Mouse (Mus musculus): Measurements from ENCODE around the gene Ccdc102a.

The Ccdc102a gene

DNA sequence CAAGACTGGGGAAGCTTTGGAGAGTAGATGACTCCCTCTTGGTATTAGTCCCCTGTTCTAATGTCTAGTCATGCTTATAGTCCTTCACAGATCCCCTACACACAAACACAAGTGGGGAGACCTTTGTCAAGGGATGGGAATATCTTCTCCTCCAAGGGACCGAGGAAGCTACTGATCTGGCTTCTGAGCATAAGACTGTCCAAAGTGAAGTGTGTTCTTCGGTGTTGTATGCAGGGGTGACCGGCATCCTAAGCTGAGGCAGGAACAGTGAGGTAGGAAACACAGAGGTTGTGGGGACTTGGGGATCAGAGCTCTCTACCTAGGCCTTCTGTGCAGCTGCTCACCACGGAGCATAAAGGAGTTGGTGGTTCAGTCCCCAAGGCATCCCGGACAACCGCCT lies 4.3 kb upstream of the Ccdc102a start:
- DNase-seq (ENCODE audit: low spot score in 2 of 2) = no peak

DNA sequence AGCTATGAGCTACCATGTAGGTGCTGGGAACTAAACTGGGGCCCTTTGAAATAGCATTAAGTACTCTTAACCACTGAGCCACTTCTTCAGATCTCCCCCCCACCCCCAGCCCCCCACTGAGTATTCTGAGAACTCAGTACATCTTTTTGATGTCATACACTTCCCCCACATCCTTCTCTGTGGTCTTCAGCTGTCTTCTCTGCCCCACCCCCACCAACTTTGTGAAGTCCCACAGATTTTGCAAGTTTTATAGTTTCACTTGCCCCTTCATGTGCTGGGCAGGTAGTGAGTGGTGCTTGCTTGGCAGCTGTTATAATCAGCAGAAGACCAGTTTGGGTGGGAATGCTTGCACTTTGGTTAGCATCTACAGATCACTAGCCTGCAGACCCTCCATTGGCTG lies 1.4 kb upstream of the Ccdc102a start:
- DNase-seq (ENCODE audit: low spot score in 2 of 2) = peak; percentile 38 to 47

- DNase-seq (ENCODE audit: low spot score in 2 of 2) = peak; percentile 86 to 88
Observed at GRCm38 (mm10) chr8:94917352-94917751, 546 bp downstream of the Ccdc102a start.

DNA sequence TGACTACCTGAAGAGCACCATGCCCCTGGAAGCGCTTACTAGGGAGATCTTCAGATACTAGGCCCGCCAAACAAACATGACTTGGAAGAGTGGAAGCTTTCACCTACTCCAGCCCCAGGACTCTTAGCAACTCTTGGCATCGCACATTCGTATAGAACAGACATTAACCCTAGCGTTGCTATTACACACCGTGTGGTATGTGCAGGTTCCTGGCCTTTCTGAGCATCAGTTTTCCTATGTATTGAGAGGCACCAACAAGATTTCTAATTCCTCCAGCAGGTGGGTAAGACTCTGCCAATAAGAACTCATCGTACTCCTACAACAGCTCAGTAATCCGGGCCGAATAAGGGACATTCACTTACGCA lies 956 bp downstream of the Ccdc102a start:
- DNase-seq (ENCODE audit: low spot score in 2 of 2) = no peak

DNA sequence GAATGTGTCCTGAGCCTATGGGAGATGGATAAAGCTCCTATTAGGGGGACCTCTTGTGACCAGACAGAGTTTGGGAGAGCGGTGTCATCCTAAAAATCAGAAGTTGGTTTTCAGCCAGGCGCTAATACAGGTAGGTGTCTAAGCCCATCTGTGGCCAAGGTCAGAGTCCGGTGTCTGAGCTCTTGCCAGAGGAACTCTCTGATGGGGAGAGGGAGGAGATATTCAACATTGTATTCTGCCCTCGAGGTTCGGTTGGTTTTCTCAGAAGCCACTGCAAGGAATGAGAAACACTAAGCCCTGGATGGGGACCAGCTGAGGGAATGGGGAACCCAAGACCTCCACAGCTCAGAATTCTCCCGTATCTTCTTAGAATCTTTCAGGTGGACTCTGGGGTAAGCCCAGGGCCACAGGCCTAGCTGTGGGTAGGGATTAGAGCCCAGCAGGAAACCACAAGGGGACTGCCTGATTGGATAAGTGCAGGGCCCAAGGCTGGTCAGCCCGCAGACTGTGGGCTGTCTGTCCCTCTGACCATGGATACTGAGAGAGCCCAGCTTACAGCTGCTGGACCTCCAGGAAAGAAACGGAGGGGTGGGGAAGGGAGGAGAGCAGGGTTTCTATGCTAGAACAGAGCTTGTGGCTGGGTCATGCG lies 1.5 kb downstream of the Ccdc102a start:
- DNase-seq (ENCODE audit: low spot score in 2 of 2) = no peak

- DNase-seq (ENCODE audit: low spot score in 2 of 2) = no peak
Observed at GRCm38 (mm10) chr8:94914701-94915101, 3.2 kb downstream of the Ccdc102a start.

GRCm38 (mm10) chr8:94914256-94914655 lies 3.6 kb downstream of the Ccdc102a start:
- DNase-seq (ENCODE audit: low spot score in 2 of 2) = no peak

DNA sequence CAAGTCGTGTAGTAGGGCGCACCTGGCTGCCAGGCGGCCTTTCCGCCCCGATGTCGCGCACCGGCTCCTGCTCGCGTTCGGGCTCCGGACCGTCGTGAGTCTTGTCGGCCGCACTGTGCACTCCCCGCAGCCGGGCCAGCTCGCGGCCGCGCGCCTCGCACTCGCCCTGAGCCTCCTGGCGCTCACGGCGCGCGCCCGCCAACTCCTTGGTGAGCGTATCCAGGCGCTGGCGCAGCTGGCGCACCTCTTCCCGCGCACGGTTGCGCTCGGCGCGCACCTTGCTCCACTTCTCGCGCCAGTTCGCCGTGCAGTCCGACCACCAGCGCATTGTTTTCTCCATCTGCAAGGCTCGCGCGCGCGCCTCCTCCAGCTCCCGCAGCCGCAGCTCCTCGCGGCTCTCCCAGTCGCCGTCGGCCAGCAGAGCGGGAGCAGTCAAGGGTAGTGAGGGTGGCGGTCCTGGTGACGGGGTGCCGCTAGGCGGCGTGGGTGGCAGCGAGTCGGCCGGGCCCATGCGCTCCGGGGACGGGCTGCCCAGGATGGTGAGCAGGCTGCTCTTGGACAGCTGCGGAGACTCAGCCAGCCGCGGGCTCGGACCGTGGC lies 4.7 kb downstream of the Ccdc102a start:
- DNase-seq (ENCODE audit: low spot score in 2 of 2) = no peak

DNA sequence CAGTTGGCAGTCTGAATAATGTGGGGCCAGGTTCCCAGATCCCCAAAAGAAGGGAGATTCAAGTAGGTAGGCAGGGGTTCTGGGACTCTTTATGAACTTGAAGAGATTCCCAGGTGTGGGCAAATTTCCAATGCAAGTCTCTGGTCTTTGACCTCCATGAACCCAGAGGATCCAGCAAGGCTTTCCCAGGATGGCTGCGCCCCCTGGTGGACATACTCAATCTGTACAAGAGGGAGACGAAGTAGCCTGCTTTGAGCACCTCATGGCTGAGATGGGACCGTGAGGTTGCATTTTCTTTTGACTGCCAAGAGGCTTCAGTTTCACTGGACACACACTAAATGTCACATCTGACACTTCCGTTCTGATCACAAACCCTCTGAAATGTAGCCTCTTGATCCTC lies 9.1 kb downstream of the Ccdc102a start:
- DNase-seq (ENCODE audit: low spot score in 2 of 2) = peak; percentile 59 to 79

GRCm38 (mm10) chr8:94907591-94908300 lies 10.2 kb downstream of the Ccdc102a start:
- no peak for DNase-seq (ENCODE audit: low spot score in 2 of 2)

DNA sequence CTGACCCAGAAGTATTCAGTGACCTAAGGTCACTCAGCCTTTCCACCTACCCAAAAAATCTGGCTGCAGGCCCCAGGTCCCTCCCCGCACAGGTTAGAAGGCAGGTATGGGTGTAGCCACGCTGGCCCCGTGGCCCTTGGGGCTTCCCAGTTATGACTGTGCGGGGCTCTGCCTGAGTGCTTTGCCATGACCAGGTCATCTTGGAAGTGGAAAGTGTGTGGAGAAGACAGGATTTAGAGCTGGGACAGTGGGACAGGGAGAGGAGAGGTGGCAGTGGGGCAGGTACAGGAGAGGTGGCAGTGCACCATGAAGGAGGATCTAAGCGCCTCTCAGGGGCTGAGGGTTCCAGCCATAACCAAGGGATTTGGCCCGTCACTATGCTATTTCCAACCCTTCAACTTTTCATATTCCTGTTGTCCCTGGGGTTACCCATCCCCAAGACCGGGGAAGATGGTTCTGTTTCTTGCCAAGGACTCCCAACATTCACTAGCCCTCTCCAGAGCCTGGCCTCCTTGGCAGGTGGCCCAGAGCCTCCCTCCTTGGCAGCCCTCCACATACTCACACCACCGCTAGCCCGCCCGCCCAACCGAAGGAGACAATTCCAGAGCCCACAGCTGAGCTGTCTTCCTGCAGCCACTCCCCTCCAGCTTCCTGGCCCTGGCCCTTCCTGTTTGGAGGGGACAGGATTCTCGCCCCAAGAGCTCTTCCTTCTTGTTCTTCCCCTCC lies 13.3 kb downstream of the Ccdc102a start:
- peak; percentile 36 to 47 for DNase-seq (ENCODE audit: low spot score in 2 of 2)

GRCm38 (mm10) chr8:94903709-94904108 lies 14.2 kb downstream of the Ccdc102a start:
- DNase-seq (ENCODE audit: low spot score in 2 of 2) = no peak

- no peak for DNase-seq (ENCODE audit: low spot score in 2 of 2)
Observed at GRCm38 (mm10) chr8:94901031-94901430, 16.9 kb downstream of the Ccdc102a start.

DNA sequence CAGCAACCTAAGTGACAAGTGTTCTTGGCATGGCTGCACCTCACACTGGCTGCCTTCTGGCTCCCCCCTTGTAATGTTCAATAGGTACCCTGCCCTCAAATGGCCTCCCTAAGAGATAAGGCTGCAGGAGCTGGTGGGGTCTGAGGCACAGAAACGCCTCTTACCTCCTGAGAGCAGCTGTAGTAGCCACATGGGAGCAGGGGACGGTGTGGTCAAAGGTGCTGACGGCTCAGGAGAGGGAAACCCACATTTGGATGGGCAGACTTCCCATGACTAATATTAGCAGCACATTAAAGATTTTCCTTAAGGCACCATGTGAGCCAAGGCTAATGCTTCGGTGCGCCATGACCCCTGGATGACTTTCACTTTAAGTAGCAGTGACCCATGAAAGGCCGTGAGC lies 17.3 kb downstream of the Ccdc102a start:
- DNase-seq (ENCODE audit: low spot score in 2 of 2) = no peak

GRCm38 (mm10) chr8:94899262-94899661 lies 18.6 kb downstream of the Ccdc102a start:
- DNase-seq (ENCODE audit: low spot score in 2 of 2) = peak; percentile 62 to 73

- DNase-seq (ENCODE audit: low spot score in 2 of 2) = no peak
Observed at GRCm38 (mm10) chr8:94892917-94893316, 25.0 kb downstream of the Ccdc102a start.

DNA sequence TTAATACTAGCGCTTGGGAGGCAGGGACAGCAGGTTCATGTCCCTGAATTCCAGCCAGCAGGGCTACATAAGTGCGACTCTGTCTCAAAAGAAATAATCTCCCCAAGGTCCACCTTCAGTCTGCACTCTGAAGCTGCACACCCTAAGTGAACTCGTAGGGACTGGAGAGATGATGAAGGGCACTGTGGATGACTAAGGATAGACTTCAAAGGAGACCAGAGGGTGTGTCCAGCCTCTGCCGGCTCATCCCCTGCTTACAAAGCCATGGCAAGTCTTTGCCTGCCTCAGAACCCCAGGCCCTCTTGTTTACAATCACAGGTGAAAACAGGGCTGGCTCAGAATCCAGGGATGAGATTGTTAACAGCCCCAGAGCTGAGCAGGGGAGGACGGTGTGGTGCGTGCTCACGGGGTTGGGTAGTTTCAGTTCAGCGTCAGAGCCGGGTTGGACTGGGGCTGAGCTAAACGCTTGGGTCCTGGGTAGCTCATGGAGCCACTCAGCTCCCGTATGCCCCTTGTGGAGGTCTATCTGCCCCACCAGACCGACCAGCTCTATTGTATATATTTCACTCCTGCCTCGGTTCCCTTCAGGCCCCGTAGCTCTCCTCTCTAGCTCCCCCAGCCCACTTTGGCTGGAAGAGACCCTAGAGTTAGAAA lies 29.4 kb downstream of the Ccdc102a start:
- no peak for DNase-seq (ENCODE audit: low spot score in 2 of 2)

GRCm38 (mm10) chr8:94880742-94881141 lies 37.2 kb downstream of the Ccdc102a start:
- no peak for DNase-seq (ENCODE audit: low spot score in 2 of 2)

- DNase-seq (ENCODE audit: low spot score in 2 of 2) = no peak
Observed at GRCm38 (mm10) chr8:94876820-94877219, 41.1 kb downstream of the Ccdc102a start.

DNA sequence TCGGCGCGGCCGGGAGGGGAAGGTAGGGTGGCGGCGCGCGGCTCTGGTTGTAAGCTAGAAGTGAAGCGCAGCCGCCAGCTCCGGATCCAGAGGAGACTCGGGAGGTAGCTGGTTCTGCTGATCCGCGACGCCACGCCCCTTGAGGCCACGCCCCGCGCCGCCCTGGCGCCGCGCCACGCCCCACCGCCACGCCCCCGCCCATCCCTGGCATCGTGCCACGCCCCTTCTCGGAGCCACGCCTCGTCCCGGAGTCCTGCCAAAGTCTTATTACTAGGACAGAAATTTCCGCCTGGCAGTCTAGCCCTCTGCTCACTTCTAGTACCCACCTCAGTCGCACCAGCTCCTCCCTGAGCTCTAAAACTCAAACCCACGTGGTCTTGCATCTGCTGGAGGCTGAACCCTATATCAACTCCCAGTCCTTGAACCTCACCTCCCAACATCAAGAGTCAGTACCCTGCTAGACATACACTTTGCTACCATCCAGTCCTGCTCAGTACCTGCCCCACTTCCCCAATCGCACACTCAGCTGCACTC lies 41.6 kb downstream of the Ccdc102a start, which contains the start of gene Dok4:
Dok4 (minus strand) TSS at position 134 of the 534 bp plus-strand sequence.
- DNase-seq (ENCODE audit: low spot score in 2 of 2) = peak; percentile 84 to 87

GRCm38 (mm10) chr8:94875871-94876150 lies 42.1 kb downstream of the Ccdc102a start:
- no peak for DNase-seq (ENCODE audit: low spot score in 2 of 2)
